Mouse (Mus musculus) embryonic facial prominence, embryonic 11.5 days (tissue): ENCODE measurements around the gene Slc7a6. TPM values are rescaled to one million over a fixed set of nuclear protein-coding genes. Genes with fewer than 3 reads are reported as not detected.

Experiments used
- ATAC-seq: fragments of 200-750 bp; cut with Nextera tagmentation; replicated peaks from 2 replicates; pipeline ENCODE4 v1.8.0; 2017; ENCODE audit warnings: low read depth; ENCODE audit not compliant: insufficient number of reproducible peaks, low FRiP score, low TSS enrichment
- DNase-seq: peaks from one replicate; pipeline ENCODE4 v3.0.0-alpha.2; 2015; ENCODE audit warnings: low spot score
- H3K27ac ChIP-seq: fragments of 300-500 bp; sonication (generic); replicated peaks from 2 replicates; pipeline ENCODE4 v1.5.1; 2014; ENCODE audit warnings: mild to moderate bottlenecking, low read depth, low read length, control low read depth
- H3K27me3 ChIP-seq: fragments of 300-500 bp; sonication (generic); 2 replicates; pipeline ENCODE4 v1.6.1; 2014; ENCODE audit warnings: mild to moderate bottlenecking, low read length, moderate library complexity, mixed read lengths; ENCODE audit not compliant: control insufficient read depth, insufficient read depth
- H3K36me3 ChIP-seq: fragments of 300-500 bp; sonication (generic); replicated peaks from 2 replicates; pipeline ENCODE4 v1.6.1; 2014; ENCODE audit warnings: low read depth, mild to moderate bottlenecking, low read length, moderate library complexity, mixed read lengths; ENCODE audit not compliant: control insufficient read depth, insufficient read depth
- H3K4me1 ChIP-seq: fragments of 300-500 bp; sonication (generic); 2 replicates; pipeline ENCODE4 v1.6.1; 2014; ENCODE audit warnings: low read length, mixed read lengths; ENCODE audit not compliant: control insufficient read depth, insufficient read depth
- H3K4me2 ChIP-seq: fragments of 300-500 bp; sonication (generic); 2 replicates; pipeline ENCODE4 v1.6.1; 2014; ENCODE audit warnings: low read depth, mild to moderate bottlenecking, control low read depth, low read length, moderate library complexity
- H3K4me3 ChIP-seq: fragments of 300-500 bp; sonication (generic); 2 replicates; pipeline ENCODE4 v1.5.1; 2014; ENCODE audit warnings: low read depth, low read length, control low read depth
- H3K9ac ChIP-seq: fragments of 300-500 bp; sonication (generic); replicated peaks from 2 replicates; pipeline ENCODE4 v1.6.1; 2014; ENCODE audit warnings: mild to moderate bottlenecking, control low read depth, low read length
- H3K9me3 ChIP-seq: fragments of 300-500 bp; sonication (generic); replicated peaks from 2 replicates; pipeline ENCODE4 v1.6.1; 2016; ENCODE audit warnings: mild to moderate bottlenecking, low read length, inconsistent platforms, mixed read lengths; ENCODE audit not compliant: control insufficient read depth
- WGBS: fragments of 180-500 bp; shearing (Covaris S2); extraction: QIAGEN DNeasy Blood & Tissue Kit; methylation state at CpG from one replicate; pipeline ENCODE4 v1.1.7; 2014; 5-methylcytosine and 5-hydroxymethylcytosine counted together
- polyA plus RNA-seq: library from polyadenylated mRNA; unstranded; fragments of >200 nt; fragmentation: Nextera tagmentation; extraction: Ambion mirVana; gene quantifications from 2 replicates; pipeline ENCODE4 v1.2.1, GENCODE M21; 2014

Gene Slc7a6
- polyA plus RNA-seq, 1 experiment from 2014 or later: 82.4 TPM

DNA sequence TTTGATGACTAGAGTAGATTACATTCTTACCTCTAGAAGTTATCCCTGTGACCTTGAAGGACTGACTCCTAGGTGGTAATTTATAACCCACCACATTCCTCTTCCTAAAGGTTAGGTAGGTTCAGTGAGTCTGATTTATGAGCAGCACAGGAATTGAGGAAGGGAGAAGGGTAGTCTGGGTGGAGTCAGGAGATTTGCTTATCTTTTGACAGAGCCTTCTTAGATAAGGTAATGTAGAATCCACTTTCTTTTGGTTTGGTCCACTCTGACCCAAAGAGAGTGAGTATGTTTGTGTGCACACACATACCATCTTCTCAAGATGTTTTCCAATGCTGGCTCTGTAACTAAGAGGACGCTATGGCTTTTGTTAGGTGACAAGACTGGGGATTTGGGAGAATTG is 8.9 kb downstream of the Slc7a6 start:
- Histone ChIP-seq H3K4me2 (no peak overlapping the region), H3K27ac (no peak overlapping the region), H3K27me3 (no peaks in the 10 kb centered on the region), H3K36me3 (no peaks in the 10 kb centered on the region), H3K4me1 (no peaks in the 10 kb centered on the region), H3K4me3 (no peak overlapping the region), H3K9me3 (no peaks in the 10 kb centered on the region), H3K9ac (no peak overlapping the region)
- 72% methylated on average over 1 of the region's 1 CpGs for WGBS
- DNase-seq (no peak), ATAC-seq (no peak)

DNA sequence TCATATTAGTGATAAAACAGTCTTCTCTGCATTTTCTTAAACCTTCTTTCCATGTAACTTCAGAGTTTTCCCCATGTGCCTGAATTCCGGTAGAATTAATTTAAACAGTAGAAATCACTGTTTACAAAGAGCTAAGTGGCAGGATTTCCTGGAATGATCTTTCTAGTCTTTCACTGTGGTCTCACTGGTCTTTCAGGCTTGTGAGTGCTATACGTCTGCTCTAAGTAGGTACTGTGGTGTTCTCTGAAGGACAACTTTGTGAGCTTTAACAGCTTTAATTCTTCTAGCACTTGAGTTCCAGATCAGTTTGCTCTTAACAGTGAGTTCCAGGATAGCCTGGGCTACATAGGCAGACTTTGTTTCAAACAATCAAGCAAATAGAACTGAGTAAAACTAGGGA is 9.8 kb downstream of the Slc7a6 start:
- ATAC-seq (no peak), DNase-seq (no peak)
- 64% methylated on average over 2 of the region's 2 CpGs for WGBS
- Histone ChIP-seq H3K4me3 (no peak overlapping the region), H3K9ac (no peak overlapping the region), H3K36me3 (no peaks in the 10 kb centered on the region), H3K4me2 (no peak overlapping the region), H3K27me3 (no peaks in the 10 kb centered on the region), H3K4me1 (no peaks in the 10 kb centered on the region), H3K9me3 (no peaks in the 10 kb centered on the region), H3K27ac (no peak overlapping the region)

DNA sequence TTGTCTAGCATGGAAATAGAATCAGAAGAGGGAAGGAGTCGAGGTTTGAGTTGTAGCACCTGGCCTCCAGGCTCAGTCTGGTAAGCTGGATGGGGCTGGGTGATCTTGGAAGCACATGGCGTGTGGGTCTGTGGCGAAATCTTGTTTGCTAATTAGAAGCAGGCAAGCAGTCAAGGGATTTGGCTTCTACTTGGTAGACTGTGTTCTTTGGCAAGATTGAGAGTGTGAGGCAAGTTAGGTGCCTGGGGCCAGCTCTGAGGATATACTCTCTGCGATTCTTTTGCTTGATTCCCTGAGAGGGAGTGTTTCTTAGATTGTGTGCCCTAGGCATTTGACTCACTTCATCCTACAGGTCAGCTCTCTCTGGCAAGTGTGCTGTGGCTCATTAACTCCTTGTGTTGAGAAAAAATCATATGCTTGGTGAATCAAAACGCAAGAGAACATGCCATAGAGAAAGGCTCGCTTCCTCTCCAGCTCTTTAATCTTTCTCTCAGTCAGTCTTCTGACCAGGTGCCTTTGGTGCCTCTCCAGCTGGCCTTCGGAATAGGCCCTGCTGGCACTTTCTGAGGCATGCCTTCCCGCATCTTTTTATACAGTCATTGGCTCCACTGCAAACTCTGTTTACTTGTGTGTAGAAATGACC is 17.1 kb downstream of the Slc7a6 start:
- ATAC-seq (no peak), DNase-seq (no peak)
- Histone ChIP-seq H3K27ac (no peak overlapping the region), H3K36me3 (peaks cover 8% of the 10 kb centered on the region), H3K4me2 (no peak overlapping the region), H3K4me1 (no peaks in the 10 kb centered on the region), H3K4me3 (no peak overlapping the region), H3K9ac (no peak overlapping the region), H3K27me3 (no peaks in the 10 kb centered on the region), H3K9me3 (no peaks in the 10 kb centered on the region)
- 82% methylated on average over 8 of the region's 8 CpGs for WGBS

DNA sequence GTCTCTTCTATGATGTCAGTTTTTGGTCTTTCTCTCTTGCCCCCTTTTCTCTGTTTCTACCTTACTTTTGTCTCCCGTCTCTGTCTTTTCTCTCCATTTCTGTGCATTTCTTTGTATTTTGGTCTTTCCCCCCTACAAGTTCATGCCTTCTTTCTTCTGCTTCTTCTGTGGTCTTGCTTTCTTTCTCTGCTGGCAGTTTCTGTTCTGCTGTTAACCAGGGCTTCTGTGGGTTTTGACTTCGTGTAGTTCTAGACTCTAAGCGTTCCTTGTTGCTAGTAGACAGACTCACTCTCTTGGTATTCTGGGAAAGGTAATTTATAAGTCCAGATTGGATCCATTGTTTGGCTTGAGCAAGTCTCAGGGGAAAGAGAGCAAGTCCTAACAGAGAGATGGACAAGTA is 17.7 kb downstream of the Slc7a6 start:
- Histone ChIP-seq H3K27ac (no peak overlapping the region), H3K4me2 (no peak overlapping the region), H3K4me1 (no peaks in the 10 kb centered on the region), H3K4me3 (no peak overlapping the region), H3K9ac (no peak overlapping the region), H3K27me3 (no peaks in the 10 kb centered on the region), H3K9me3 (no peaks in the 10 kb centered on the region), H3K36me3 (peaks cover 8% of the 10 kb centered on the region)
- ATAC-seq: no peak
- DNase-seq: no peak
- 95% methylated on average over 3 of the region's 3 CpGs for WGBS

- Histone ChIP-seq H3K9ac (no peak overlapping the region), H3K9me3 (no peaks in the 10 kb centered on the region), H3K4me3 (no peak overlapping the region), H3K4me2 (no peak overlapping the region), H3K36me3 (peaks cover 8% of the 10 kb centered on the region), H3K27ac (no peak overlapping the region), H3K4me1 (no peaks in the 10 kb centered on the region), H3K27me3 (no peaks in the 10 kb centered on the region)
- 98% methylated on average over 4 of the region's 4 CpGs for WGBS
- no peak for DNase-seq
- ATAC-seq: no peak
Measured at GRCm38 (mm10) chr8:106189162-106189561, 20.5 kb downstream of the Slc7a6 start.

- Histone ChIP-seq H3K27ac (no peak overlapping the region), H3K36me3 (peaks cover 6% of the 10 kb centered on the region; the same call in 1 of the 2 replicates), H3K27me3 (no peaks in the 10 kb centered on the region), H3K4me2 (no peak overlapping the region), H3K9me3 (no peaks in the 10 kb centered on the region), H3K4me3 (no peak overlapping the region), H3K4me1 (no peaks in the 10 kb centered on the region), H3K9ac (no peak overlapping the region)
- no peak for ATAC-seq
- no peak for DNase-seq
- 81% methylated on average over 5 of the region's 5 CpGs for WGBS
Measured at GRCm38 (mm10) chr8:106191639-106192038, 23.0 kb downstream of the Slc7a6 start.

DNA sequence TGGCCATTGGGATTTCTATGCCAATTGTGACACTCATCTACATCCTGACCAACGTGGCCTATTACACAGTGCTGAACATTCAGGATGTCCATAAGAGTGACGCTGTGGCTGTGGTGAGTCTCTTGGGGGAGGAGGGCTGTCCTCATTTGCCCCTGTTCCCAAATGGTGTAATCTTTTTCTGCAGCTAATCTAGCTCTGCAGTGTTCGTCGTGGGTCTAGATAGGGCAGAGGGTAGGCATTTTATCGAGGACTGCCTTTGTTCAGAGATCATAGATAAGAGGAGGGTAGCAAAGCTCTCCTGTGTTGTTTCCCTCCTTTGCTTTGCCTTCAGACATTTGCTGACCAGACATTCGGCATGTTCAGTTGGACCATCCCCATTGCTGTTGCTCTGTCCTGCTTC is 24.5 kb downstream of the Slc7a6 start:
- no peak for ATAC-seq
- Histone ChIP-seq H3K9ac (no peak overlapping the region), H3K9me3 (no peaks in the 10 kb centered on the region), H3K4me3 (no peak overlapping the region), H3K27ac (no peak overlapping the region), H3K36me3 (0 out of 2 replicates have a peak, but pooled peaks cover 2% of the 10 kb centered on the region), H3K4me2 (no peak overlapping the region), H3K4me1 (no peaks in the 10 kb centered on the region), H3K27me3 (no peaks in the 10 kb centered on the region)
- 89% methylated on average over 6 of the region's 6 CpGs for WGBS
- DNase-seq: no peak

DNA sequence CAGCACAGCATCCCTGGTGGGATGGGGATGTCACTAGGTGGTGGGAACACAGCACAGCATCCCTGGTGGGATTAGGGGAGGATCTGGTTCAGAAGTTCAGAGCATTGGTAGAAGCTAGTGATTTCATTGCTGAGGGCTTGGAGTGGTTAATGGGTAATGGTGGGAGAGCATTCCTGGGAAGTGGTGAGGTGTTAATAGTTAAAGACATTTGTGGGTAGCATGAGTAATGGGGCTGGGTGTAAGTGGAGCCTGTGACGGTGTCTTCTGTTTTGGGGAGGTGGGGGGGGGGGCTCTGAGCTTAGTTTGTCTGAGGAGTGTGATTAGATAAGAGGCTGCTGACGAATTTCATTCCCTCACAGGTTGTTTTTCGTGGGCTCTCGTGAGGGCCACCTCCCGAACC is 25.4 kb downstream of the Slc7a6 start:
- DNase-seq (no peak), ATAC-seq (no peak)
- no peak overlapping the region for H3K4me2 ChIP-seq
- H3K4me1 ChIP-seq: no peaks in the 10 kb centered on the region
- 86% methylated on average over 5 of the region's 5 CpGs for WGBS
- no peak overlapping the region for H3K27ac ChIP-seq
- H3K9me3 ChIP-seq: no peaks in the 10 kb centered on the region
- no peak overlapping the region for H3K9ac ChIP-seq
- 0 out of 2 replicates have a peak, but pooled peaks cover 2% of the 10 kb centered on the region for H3K36me3 ChIP-seq
- H3K4me3 ChIP-seq: no peak overlapping the region
- no peaks in the 10 kb centered on the region for H3K27me3 ChIP-seq
